Mouse (Mus musculus): Measurements from ENCODE around the gene Slc20a1. TPM values are rescaled to one million over a fixed set of nuclear protein-coding genes. Genes with fewer than 3 reads are reported as not detected.

Slc20a1 gene
- polyA plus RNA-seq (2011; ENCODE audit: insufficient read depth, insufficient read length, low replicate concordance, missing spikeins), result 84.8 and 139 TPM in 2 replicates

- TF ChIP-seq POLR2A (IDR thresholded peaks at IDR 0.05; ENCODE audit: borderline replicate concordance, control insufficient read depth, low read depth, low read length), result peak; percentile 94
- TF ChIP-seq CTCF (IDR thresholded peaks at IDR 0.05; ENCODE audit: control insufficient read depth, insufficient read depth, low read length), result no peak
- Histone ChIP-seq H3K27ac (ENCODE audit: control insufficient read depth, insufficient read depth, low read depth, low read length, poor library complexity) (peak within 1 kb of the TSS; percentile 93), H3K4me1 (ENCODE audit: control insufficient read depth, insufficient read depth, low read length) (peaks cover 3% of the 10 kb centered on the region; the same call in 1 of the 2 replicates), H3K4me3 (replicated peaks; ENCODE audit: control insufficient read depth, low read depth, low read length) (peak within 1 kb of the TSS; percentile 100)
- under 1% methylated on average over 96 of the region's 96 CpGs for WGBS
These were observed at the start of gene Slc20a1 for GRCm38 (mm10) chr2:129198436-129199327. Slc20a1 (plus strand) TSS chr2:129198764.

- Histone ChIP-seq H3K4me1 (ENCODE audit: control insufficient read depth, insufficient read depth, low read length) (no peaks in the 10 kb centered on the region), H3K4me3 (replicated peaks; ENCODE audit: control insufficient read depth, low read depth, low read length) (no peak overlapping the region), H3K27ac (ENCODE audit: control insufficient read depth, insufficient read depth, low read depth, low read length, poor library complexity) (no peak overlapping the region)
- 71% methylated on average over 2 of the region's 2 CpGs for WGBS
- TF ChIP-seq CTCF (IDR thresholded peaks at IDR 0.05; ENCODE audit: control insufficient read depth, insufficient read depth, low read length) (no peak), POLR2A (IDR thresholded peaks at IDR 0.05; ENCODE audit: borderline replicate concordance, control insufficient read depth, low read depth, low read length) (no peak)
These were observed 49.7 kb upstream of the Slc20a1 start for GRCm38 (mm10) chr2:129148836-129149235.

- 88% methylated on average over 5 of the region's 5 CpGs for WGBS
- Histone ChIP-seq H3K4me1 (ENCODE audit: control insufficient read depth, insufficient read depth, low read length) (no peaks in the 10 kb centered on the region), H3K27ac (ENCODE audit: control insufficient read depth, insufficient read depth, low read depth, low read length, poor library complexity) (no peak overlapping the region), H3K4me3 (replicated peaks; ENCODE audit: control insufficient read depth, low read depth, low read length) (no peak overlapping the region)
- TF ChIP-seq POLR2A (IDR thresholded peaks at IDR 0.05; ENCODE audit: borderline replicate concordance, control insufficient read depth, low read depth, low read length) (no peak), CTCF (IDR thresholded peaks at IDR 0.05; ENCODE audit: control insufficient read depth, insufficient read depth, low read length) (no peak)
These were observed 48.2 kb upstream of the Slc20a1 start for GRCm38 (mm10) chr2:129150386-129150785.

- H3K27ac ChIP-seq (ENCODE audit: control insufficient read depth, insufficient read depth, low read depth, low read length, poor library complexity), result no peak overlapping the region
- TF ChIP-seq CTCF (IDR thresholded peaks at IDR 0.05; ENCODE audit: control insufficient read depth, insufficient read depth, low read length), result no peak
- TF ChIP-seq POLR2A (IDR thresholded peaks at IDR 0.05; ENCODE audit: borderline replicate concordance, control insufficient read depth, low read depth, low read length), result no peak
- WGBS, result 50% methylated on average over 9 of the region's 9 CpGs
- no peaks in the 10 kb centered on the region for H3K4me1 ChIP-seq (ENCODE audit: control insufficient read depth, insufficient read depth, low read length)
- no peak overlapping the region for H3K4me3 ChIP-seq (replicated peaks; ENCODE audit: control insufficient read depth, low read depth, low read length)
These were observed 47.5 kb upstream of the Slc20a1 start for GRCm38 (mm10) chr2:129151111-129151510.

GRCm38 (mm10) chr2:129152751-129153150 is 45.8 kb upstream of the Slc20a1 start:
- TF ChIP-seq CTCF (IDR thresholded peaks at IDR 0.05; ENCODE audit: control insufficient read depth, insufficient read depth, low read length) (no peak), POLR2A (IDR thresholded peaks at IDR 0.05; ENCODE audit: borderline replicate concordance, control insufficient read depth, low read depth, low read length) (no peak)
- WGBS, result 64% methylated on average over 1 of the region's 1 CpGs
- H3K27ac ChIP-seq (ENCODE audit: control insufficient read depth, insufficient read depth, low read depth, low read length, poor library complexity), result no peak overlapping the region

GRCm38 (mm10) chr2:129164815-129165214 is 33.7 kb upstream of the Slc20a1 start:
- 59% methylated on average over 5 of the region's 5 CpGs for WGBS
- Histone ChIP-seq H3K4me3 (replicated peaks; ENCODE audit: control insufficient read depth, low read depth, low read length) (no peak overlapping the region), H3K27ac (ENCODE audit: control insufficient read depth, insufficient read depth, low read depth, low read length, poor library complexity) (no peak overlapping the region), H3K4me1 (ENCODE audit: control insufficient read depth, insufficient read depth, low read length) (no peaks in the 10 kb centered on the region; the same call in 1 of the 2 replicates)
- no peak for TF ChIP-seq POLR2A (IDR thresholded peaks at IDR 0.05; ENCODE audit: borderline replicate concordance, control insufficient read depth, low read depth, low read length)

More at GRCm38 (mm10) chr2:129152751-129153150, 45.8 kb upstream of the Slc20a1 start:
- H3K4me1 ChIP-seq (ENCODE audit: control insufficient read depth, insufficient read depth, low read length), result no peaks in the 10 kb centered on the region
- H3K4me3 ChIP-seq (replicated peaks; ENCODE audit: control insufficient read depth, low read depth, low read length), result no peak overlapping the region

GRCm38 (mm10) chr2:129166466-129167463 is 31.8 kb upstream of the Slc20a1 start:
- TF ChIP-seq CTCF (IDR thresholded peaks at IDR 0.05; ENCODE audit: control insufficient read depth, insufficient read depth, low read length), result no peak
- TF ChIP-seq POLR2A (IDR thresholded peaks at IDR 0.05; ENCODE audit: borderline replicate concordance, control insufficient read depth, low read depth, low read length), result no peak
- Histone ChIP-seq H3K4me3 (replicated peaks; ENCODE audit: control insufficient read depth, low read depth, low read length) (no peak overlapping the region), H3K4me1 (ENCODE audit: control insufficient read depth, insufficient read depth, low read length) (no peaks in the 10 kb centered on the region; the same call in 1 of the 2 replicates), H3K27ac (ENCODE audit: control insufficient read depth, insufficient read depth, low read depth, low read length, poor library complexity) (no peak overlapping the region)
- whole genome bisulfite sequencing, result 72% methylated on average over 10 of the region's 10 CpGs
